Mouse (Mus musculus): ENCODE measurements at regions not wholly inside any gene's neighbourhood (a gene's known extent, or its start where the extent isn't known, plus 50 kb on each side); places are given as distances from the start of the nearest gene placed in this dataset.
A peak's percentile ranks its signal among the peaks of the same experiment; 100 is the strongest.
"Not testable (repeated sequence)": the region's sequence is repeated elsewhere in the genome, so short reads cannot be mapped to it uniquely, and the experiment has no call there.

DNA sequence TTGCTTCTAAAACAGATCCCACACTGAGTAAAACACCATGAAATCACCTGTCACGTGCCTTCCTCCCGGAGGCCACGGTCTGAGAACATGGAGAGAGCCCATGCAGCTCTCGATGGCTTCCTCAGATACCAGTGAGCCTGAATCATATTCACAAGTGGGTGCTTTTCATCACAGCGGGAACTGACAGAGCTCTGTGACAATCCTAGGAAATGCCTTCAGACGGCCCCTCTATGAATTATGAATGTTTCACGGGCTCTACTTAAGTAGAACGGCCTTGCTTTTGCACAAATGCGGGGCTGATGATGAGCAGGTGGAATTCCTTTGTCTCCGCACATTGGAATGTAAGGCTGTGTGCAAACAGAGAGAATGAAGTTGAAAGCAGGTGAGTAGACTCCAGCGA is 383.1 kb downstream of the Lrig3 start:
- Histone ChIP-seq H3K27me3 (no peaks in the 10 kb centered on the region), H3K4me3 (replicated peaks) (no peak overlapping the region), H3K4me2 (no peak overlapping the region), H3K4me1 (replicated peaks) (no peaks in the 10 kb centered on the region), H3K36me3 (no peaks in the 10 kb centered on the region), H3K9ac (no peak overlapping the region), H3K9me3 (replicated peaks) (peaks cover 12% of the 10 kb centered on the region; the same call in 1 of the 2 replicates), H3K27ac (no peak overlapping the region)
- 73% methylated on average over 11 of the region's 11 CpGs for WGBS (ENCODE audit: insufficient replicate concordance)
- DNase-seq: no peak
- no peak for ATAC-seq (ENCODE audit: low read depth)

DNA sequence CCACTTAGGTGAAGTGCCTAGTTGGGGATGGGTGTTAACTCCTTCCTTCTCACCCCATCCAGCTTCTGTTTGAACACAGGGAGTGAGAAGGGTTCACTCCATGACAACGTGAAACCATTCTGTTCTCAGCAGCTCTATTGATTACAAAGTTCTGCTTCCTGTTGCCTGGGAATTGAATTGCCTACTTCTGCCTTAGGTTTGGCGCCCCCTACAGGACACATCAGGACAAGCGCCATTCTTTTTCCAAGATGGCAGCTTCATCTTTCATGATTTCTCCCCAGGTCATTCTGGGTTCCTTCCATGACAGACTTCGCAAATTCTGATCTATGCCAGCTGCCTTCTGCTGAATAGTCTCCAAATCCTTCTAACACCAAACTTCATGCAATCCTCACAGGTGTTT is 371.5 kb downstream of the Lrig3 start:
- H3K9ac ChIP-seq: no peak overlapping the region
- H3K4me2 ChIP-seq: no peak overlapping the region
- DNase-seq: no peak
- H3K36me3 ChIP-seq: no peaks in the 10 kb centered on the region
- ATAC-seq (ENCODE audit: low read depth): no peak
- no peak overlapping the region for H3K27ac ChIP-seq
- H3K4me1 ChIP-seq (replicated peaks): no peaks in the 10 kb centered on the region
- no peak overlapping the region for H3K4me3 ChIP-seq (replicated peaks)
- WGBS (ENCODE audit: insufficient replicate concordance): 59% methylated on average over 4 of the region's 4 CpGs
- peaks cover 11% of the 10 kb centered on the region for H3K9me3 ChIP-seq (replicated peaks)
- no peaks in the 10 kb centered on the region for H3K27me3 ChIP-seq

DNA sequence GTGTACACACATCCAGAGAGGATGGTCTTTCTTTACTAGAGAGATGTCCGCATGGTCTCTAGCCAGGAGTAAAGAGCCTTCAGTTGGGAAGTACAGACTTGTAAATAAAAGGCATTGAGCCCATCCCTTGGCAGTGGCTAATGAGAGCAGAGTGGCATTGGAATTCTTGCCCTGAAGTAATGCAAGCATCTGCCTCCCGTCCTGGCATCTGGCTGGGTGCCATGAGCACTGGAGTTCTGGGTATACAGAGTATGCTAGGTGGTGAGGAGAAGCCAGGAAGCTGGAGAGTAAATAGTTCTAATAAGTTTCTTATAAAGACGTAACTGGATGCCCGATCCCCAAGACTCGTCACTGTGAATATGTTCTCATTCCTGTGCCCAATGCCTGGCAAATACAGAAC is 367.8 kb downstream of the Lrig3 start:
- ATAC-seq (ENCODE audit: low read depth) (no peak), DNase-seq (no peak)
- Histone ChIP-seq H3K36me3 (no peaks in the 10 kb centered on the region), H3K27ac (no peak overlapping the region), H3K9me3 (replicated peaks) (no peaks in the 10 kb centered on the region), H3K4me2 (no peak overlapping the region), H3K4me3 (replicated peaks) (no peak overlapping the region), H3K4me1 (replicated peaks) (no peaks in the 10 kb centered on the region), H3K27me3 (no peaks in the 10 kb centered on the region), H3K9ac (no peak overlapping the region)
- WGBS (ENCODE audit: insufficient replicate concordance): 73% methylated on average over 5 of the region's 5 CpGs

DNA sequence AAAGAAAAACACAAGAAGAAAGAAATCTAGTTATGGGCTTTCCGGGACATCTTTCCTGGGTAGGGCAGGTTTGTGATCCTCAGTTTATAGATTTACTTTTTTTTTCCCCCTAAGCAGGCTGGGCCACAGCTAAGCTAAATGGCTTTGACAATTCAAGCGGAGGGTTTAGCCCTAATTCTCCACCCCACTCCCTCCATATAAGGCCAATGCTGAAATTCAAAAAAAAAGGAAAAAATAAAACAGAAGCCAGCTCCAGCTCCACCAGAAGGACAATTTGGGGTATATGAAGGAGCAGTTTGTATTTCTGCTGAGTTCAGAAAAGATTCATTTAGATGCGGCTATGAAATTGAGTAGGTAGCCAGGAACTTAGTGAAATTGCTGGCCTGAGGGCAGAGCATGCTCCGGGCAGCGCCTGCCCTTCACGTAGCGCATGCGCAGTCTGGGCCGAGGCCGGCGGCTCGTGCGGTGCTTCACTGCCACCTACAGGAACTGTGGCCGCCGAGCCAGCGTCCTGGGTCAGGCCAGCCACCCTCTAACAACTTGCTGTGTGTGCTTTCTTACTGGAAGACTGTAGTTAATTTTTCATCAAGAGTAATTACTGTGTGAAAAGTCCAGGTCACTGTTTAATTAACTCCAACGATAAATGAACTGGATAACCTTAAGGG is 364.5 kb downstream of the Lrig3 start:
- 8% methylated on average over 17 of the region's 17 CpGs for WGBS (ENCODE audit: insufficient replicate concordance)
- peak; percentile 82 for ATAC-seq (ENCODE audit: low read depth)
- no peak overlapping the region for H3K4me2 ChIP-seq

DNA sequence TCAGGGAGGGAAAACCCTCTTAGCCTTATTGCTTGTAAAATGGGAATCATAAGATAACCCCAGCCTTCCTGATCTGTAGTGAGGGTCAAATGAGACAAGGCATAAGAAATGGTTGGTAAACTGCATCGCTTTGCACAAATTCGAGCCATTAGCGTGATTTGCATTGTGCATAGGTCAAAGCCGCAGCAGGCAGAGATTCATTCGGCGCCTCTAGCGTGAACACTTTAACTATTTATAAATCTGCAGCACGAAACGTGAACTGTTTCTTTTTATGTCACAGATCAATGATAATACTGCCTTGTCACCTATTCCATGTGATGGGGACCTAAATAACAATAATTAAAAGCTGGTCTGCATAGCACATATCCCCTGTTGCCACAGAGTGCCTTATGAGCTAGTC is 354.9 kb downstream of the Lrig3 start:
- Histone ChIP-seq H3K4me3 (replicated peaks) (no peak overlapping the region), H3K9me3 (replicated peaks) (0 out of 2 replicates have a peak, but pooled peaks cover 5% of the 10 kb centered on the region), H3K4me1 (replicated peaks) (no peaks in the 10 kb centered on the region), H3K36me3 (no peaks in the 10 kb centered on the region), H3K27ac (no peak overlapping the region), H3K4me2 (no peak overlapping the region), H3K9ac (no peak overlapping the region), H3K27me3 (no peaks in the 10 kb centered on the region)
- ATAC-seq (ENCODE audit: low read depth): no peak
- 72% methylated on average over 9 of the region's 9 CpGs for WGBS (ENCODE audit: insufficient replicate concordance)
- no peak for DNase-seq

More for the DNA sequence above, 364.5 kb downstream of the Lrig3 start:
- no peak overlapping the region for H3K27ac ChIP-seq
- H3K9ac ChIP-seq: no peak overlapping the region
- no peaks in the 10 kb centered on the region for H3K4me1 ChIP-seq (replicated peaks)
- H3K4me3 ChIP-seq (replicated peaks): no peak overlapping the region
- no peaks in the 10 kb centered on the region for H3K27me3 ChIP-seq
- H3K36me3 ChIP-seq: no peaks in the 10 kb centered on the region
- DNase-seq: peak; percentile 37
- H3K9me3 ChIP-seq (replicated peaks): no peaks in the 10 kb centered on the region

DNA sequence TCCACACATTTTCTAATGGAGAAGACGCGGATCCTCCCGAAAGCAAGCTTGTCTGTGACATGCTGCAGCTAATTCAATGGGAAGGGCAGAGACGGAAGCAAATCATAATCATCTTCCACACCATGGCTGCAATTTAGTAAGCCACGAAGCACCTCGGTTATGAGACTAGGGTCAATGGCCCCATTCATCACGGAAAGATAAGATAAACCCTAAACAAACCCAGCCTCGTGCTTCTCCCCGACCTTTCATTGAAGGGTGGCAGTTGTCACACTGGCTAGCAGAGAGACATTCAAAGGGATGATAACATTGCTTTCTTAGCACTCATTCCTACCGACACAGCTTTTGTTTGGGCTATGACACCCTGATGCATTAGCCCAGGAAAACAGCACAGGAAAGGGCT is 353.8 kb downstream of the Lrig3 start:
- H3K4me1 ChIP-seq (replicated peaks): no peaks in the 10 kb centered on the region
- no peak overlapping the region for H3K27ac ChIP-seq
- 60% methylated on average over 10 of the region's 10 CpGs for WGBS (ENCODE audit: insufficient replicate concordance)
- no peak overlapping the region for H3K4me2 ChIP-seq
- DNase-seq (no peak), ATAC-seq (ENCODE audit: low read depth) (no peak)
- H3K36me3 ChIP-seq: no peaks in the 10 kb centered on the region
- 0 out of 2 replicates have a peak, but pooled peaks cover 5% of the 10 kb centered on the region for H3K9me3 ChIP-seq (replicated peaks)
- H3K9ac ChIP-seq: no peak overlapping the region
- no peaks in the 10 kb centered on the region for H3K27me3 ChIP-seq
- H3K4me3 ChIP-seq (replicated peaks): no peak overlapping the region

DNA sequence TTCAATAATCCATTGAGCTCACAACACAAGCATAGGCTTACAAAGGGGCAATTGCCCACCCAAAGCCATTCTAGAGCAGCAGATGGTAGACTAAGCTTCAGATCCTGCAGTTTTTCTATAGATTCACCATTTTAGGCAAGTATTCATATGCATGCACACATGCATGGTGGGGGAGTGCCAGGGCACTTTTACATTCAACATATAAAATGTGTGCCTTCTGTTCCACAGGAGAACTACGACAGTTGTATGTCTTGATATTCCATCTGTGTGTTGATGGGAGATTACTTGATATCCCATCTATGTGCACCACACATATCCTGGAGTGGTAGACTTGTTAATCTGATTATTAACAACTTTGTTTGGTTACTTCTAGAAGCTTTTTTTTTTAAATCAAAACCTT is 334.0 kb downstream of the Lrig3 start:
- DNase-seq (no peak), ATAC-seq (ENCODE audit: low read depth) (no peak)
- H3K9ac ChIP-seq: no peak overlapping the region
- 72% methylated on average over 1 of the region's 1 CpGs for WGBS (ENCODE audit: insufficient replicate concordance)
- no peak overlapping the region for H3K27ac ChIP-seq
- H3K4me1 ChIP-seq (replicated peaks): no peaks in the 10 kb centered on the region
- no peaks in the 10 kb centered on the region for H3K36me3 ChIP-seq
- H3K4me3 ChIP-seq (replicated peaks): no peak overlapping the region
- H3K9me3 ChIP-seq (replicated peaks): no peaks in the 10 kb centered on the region
- no peaks in the 10 kb centered on the region for H3K27me3 ChIP-seq
- no peak overlapping the region for H3K4me2 ChIP-seq

DNA sequence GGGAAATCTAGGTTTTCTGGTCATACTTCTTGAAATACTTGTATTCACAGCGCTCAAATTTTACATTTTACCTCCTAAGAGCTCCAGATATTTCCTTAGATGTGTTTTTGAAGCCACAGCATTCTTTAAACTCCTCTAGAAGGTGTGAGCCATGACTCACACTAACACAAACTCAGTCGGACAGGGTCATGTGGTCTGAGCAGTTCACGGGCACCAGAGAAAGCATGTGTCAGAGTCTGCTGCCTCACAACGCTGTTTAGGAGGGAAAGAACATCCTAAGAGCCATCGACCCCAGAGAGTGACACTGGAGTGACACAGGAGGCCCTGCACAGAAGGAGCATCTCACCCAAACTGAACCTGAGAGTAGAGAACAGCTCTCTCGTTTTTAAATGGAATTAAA is 332.2 kb downstream of the Lrig3 start:
- ATAC-seq (ENCODE audit: low read depth) (no peak), DNase-seq (no peak)
- 55% methylated on average over 6 of the region's 6 CpGs for WGBS (ENCODE audit: insufficient replicate concordance)
- no peaks in the 10 kb centered on the region for H3K9me3 ChIP-seq (replicated peaks)
- H3K4me2 ChIP-seq: no peak overlapping the region
- no peaks in the 10 kb centered on the region for H3K4me1 ChIP-seq (replicated peaks)
- H3K9ac ChIP-seq: no peak overlapping the region
- H3K4me3 ChIP-seq (replicated peaks): no peak overlapping the region
- no peaks in the 10 kb centered on the region for H3K36me3 ChIP-seq
- no peaks in the 10 kb centered on the region for H3K27me3 ChIP-seq
- H3K27ac ChIP-seq: no peak overlapping the region

DNA sequence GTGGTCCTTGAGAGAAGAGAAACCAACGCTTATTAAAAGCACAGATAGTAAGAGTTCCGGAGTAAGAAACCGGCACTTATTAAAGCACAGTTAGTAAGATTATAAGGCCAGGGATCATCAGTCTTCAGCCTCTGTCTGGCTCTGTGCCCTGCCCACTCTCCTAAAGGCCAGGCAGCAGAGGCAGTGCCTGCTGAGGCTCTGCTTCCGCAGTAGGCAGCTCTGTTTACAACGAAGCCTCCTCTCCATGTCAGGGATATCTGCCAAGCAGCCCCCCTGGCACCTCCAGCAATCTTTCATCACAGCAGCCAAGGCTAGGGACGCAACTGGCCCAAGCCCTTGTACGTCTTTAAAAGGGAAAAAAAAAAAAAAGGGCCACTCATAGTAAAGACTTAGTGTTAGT is 329.9 kb downstream of the Lrig3 start:
- no peaks in the 10 kb centered on the region for H3K4me1 ChIP-seq (replicated peaks)
- no peaks in the 10 kb centered on the region for H3K9me3 ChIP-seq (replicated peaks)
- no peak overlapping the region for H3K9ac ChIP-seq
- H3K4me3 ChIP-seq (replicated peaks): no peak overlapping the region
- H3K27me3 ChIP-seq: no peaks in the 10 kb centered on the region
- no peak overlapping the region for H3K4me2 ChIP-seq
- no peak for DNase-seq
- ATAC-seq (ENCODE audit: low read depth): no peak
- H3K27ac ChIP-seq: no peak overlapping the region
- no peaks in the 10 kb centered on the region for H3K36me3 ChIP-seq
- WGBS (ENCODE audit: insufficient replicate concordance): 71% methylated on average over 7 of the region's 7 CpGs

DNA sequence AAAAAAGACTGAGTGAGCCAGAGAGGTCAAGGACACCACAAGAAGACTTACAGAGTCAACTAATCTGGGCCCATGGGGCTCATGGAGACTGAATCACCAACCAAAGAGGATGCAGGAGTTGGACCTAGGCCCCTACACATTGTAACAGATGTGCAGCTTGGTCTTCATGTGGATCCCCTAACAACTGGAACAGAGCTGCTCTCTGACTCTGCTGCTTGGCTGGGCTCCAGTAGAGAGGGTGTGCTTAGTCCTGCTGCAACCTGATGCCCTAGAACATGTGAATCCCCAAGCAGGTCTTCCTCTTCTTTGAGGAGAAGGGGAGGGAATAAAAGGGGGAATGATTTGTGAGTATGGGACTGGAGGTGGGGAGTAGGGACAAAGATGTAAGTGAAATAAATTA is 325.8 kb downstream of the Lrig3 start:
- DNase-seq (no peak), ATAC-seq (ENCODE audit: low read depth) (no peak)
- H3K27me3 ChIP-seq: no peaks in the 10 kb centered on the region
- H3K4me3 ChIP-seq (replicated peaks): no peak overlapping the region
- H3K36me3 ChIP-seq: no peaks in the 10 kb centered on the region
- H3K4me2 ChIP-seq: no peak overlapping the region
- no peaks in the 10 kb centered on the region for H3K9me3 ChIP-seq (replicated peaks)
- no peak overlapping the region for H3K9ac ChIP-seq
- H3K4me1 ChIP-seq (replicated peaks): no peaks in the 10 kb centered on the region
- H3K27ac ChIP-seq: no peak overlapping the region

DNA sequence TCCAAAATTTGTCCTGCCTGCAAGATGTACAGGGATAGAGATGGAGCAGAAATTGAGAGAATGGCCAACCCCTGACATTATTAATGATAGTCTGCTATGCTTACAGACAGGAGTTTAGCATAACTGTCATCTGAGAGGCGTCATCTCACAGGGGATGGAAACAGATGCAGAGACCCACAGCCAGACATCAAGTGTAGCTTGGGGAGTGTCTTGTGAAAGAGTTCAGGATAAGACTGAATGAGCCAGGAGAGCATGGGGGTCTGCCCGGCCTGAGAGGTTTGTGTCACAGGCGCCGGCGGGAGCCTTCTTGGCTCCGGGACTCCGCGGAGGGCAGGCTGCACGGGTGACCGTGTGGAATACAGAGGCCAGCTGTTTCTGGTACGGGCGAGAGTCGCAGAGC is 319.1 kb downstream of the Lrig3 start:
- WGBS (ENCODE audit: insufficient replicate concordance): 69% methylated on average over 5 of the region's 13 CpGs
- H3K27me3 ChIP-seq; H3K9me3 ChIP-seq (replicated peaks); H3K4me2 ChIP-seq; H3K36me3 ChIP-seq; ATAC-seq (ENCODE audit: low read depth); H3K4me1 ChIP-seq (replicated peaks); H3K27ac ChIP-seq; H3K9ac ChIP-seq; DNase-seq; H3K4me3 ChIP-seq (replicated peaks): not testable (repeated sequence)

DNA sequence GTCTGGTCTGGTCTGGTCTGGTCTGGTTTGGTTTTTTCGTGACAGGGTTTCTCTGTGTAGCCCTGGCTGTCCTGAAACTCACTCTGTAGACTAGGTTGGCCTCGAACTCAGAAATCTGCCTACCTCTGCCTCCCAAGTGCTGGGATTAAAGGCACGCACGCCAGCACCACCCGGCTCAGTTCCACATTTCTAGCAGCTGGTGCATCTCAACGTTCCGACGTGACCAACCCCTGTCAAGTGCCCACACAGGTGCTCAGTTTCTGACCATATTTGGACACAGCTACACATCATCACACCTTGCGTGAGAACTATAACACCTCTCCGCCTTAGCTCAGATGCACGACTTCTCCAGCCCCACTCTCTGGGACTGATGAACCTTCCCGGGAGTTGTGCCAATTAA is 304.4 kb downstream of the Lrig3 start:
- WGBS (ENCODE audit: insufficient replicate concordance): 75% methylated on average over 12 of the region's 12 CpGs

More for the DNA sequence above, 304.4 kb downstream of the Lrig3 start:
- Histone ChIP-seq H3K27me3 (no peaks in the 10 kb centered on the region), H3K4me3 (replicated peaks) (no peak overlapping the region), H3K4me2 (no peak overlapping the region), H3K36me3 (no peaks in the 10 kb centered on the region), H3K9ac (no peak overlapping the region), H3K4me1 (replicated peaks) (no peaks in the 10 kb centered on the region), H3K27ac (no peak overlapping the region), H3K9me3 (replicated peaks) (0 out of 2 replicates have a peak, but pooled peaks cover 10% of the 10 kb centered on the region)
- ATAC-seq (ENCODE audit: low read depth) (no peak), DNase-seq (no peak)
